Mouse (Mus musculus) embryonic facial prominence, embryonic 12.5 days (tissue): Measurements from ENCODE around the gene Ccdc85b. TPM values are rescaled to one million over a fixed set of nuclear protein-coding genes. Genes with fewer than 3 reads are reported as not detected.
A peak's percentile ranks its signal among the peaks of the same experiment; 100 is the strongest.

Experiments
- ATAC-seq: fragments of 200-750 bp; cut with Nextera tagmentation; 2 replicates; pipeline ENCODE4 v1.8.0; 2017; ENCODE audit not compliant: insufficient number of reproducible peaks, insufficient read depth, low FRiP score, low TSS enrichment
- H3K27ac ChIP-seq: fragments of 300-500 bp; sonication (generic); 2 replicates; pipeline ENCODE4 v1.5.1; 2016; ENCODE audit warnings: mild to moderate bottlenecking
- H3K27me3 ChIP-seq: fragments of 300-500 bp; sonication (generic); 2 replicates; pipeline ENCODE4 v1.6.1; 2016; ENCODE audit warnings: mild to moderate bottlenecking, moderate library complexity
- H3K36me3 ChIP-seq: fragments of 300-500 bp; sonication (generic); 2 replicates; pipeline ENCODE4 v1.6.1; 2016; ENCODE audit warnings: mild to moderate bottlenecking
- H3K4me1 ChIP-seq: fragments of 300-500 bp; sonication (generic); 2 replicates; pipeline ENCODE4 v1.6.1; 2016
- H3K4me2 ChIP-seq: fragments of 300-500 bp; sonication (generic); replicated peaks from 2 replicates; pipeline ENCODE4 v1.6.1; 2016; ENCODE audit warnings: mild to moderate bottlenecking, moderate library complexity
- H3K4me3 ChIP-seq: fragments of 300-500 bp; sonication (generic); 2 replicates; pipeline ENCODE4 v1.5.1; 2016; ENCODE audit warnings: mild to moderate bottlenecking
- H3K9ac ChIP-seq: fragments of 300-500 bp; sonication (generic); 2 replicates; pipeline ENCODE4 v1.6.1; 2016; ENCODE audit warnings: mild to moderate bottlenecking, moderate library complexity
- H3K9me3 ChIP-seq: fragments of 300-500 bp; sonication (generic); 2 replicates; pipeline ENCODE4 v1.6.1; 2016; ENCODE audit warnings: mild to moderate bottlenecking, moderate library complexity
- WGBS: fragments of 180-500 bp; shearing (Covaris S2); methylation state at CpG from one replicate; pipeline ENCODE4 v1.1.7; 2016; 5-methylcytosine and 5-hydroxymethylcytosine counted together
- polyA plus RNA-seq: library from polyadenylated mRNA; unstranded; fragments of >200 nt; fragmentation: Nextera tagmentation; extraction: Ambion mirVana; gene quantifications from 2 replicates; pipeline ENCODE4 v1.2.1, GENCODE M21; 2016

Ccdc85b gene
- polyA plus RNA-seq, 1 experiment from 2014 or later: 11.0 TPM

GRCm38 (mm10) chr19:5429219-5429618 lies 28.5 kb downstream of the Ccdc85b start:
- Histone ChIP-seq H3K4me3 (no peak overlapping the region), H3K9ac (no peak overlapping the region), H3K4me2 (no peak overlapping the region), H3K4me1 (peaks cover 33% of the 10 kb centered on the region), H3K9me3 (no peaks in the 10 kb centered on the region), H3K27ac (no peak overlapping the region), H3K36me3 (peaks cover 20% of the 10 kb centered on the region), H3K27me3 (no peaks in the 10 kb centered on the region)
- no peak for ATAC-seq
- 85% methylated on average over 4 of the region's 4 CpGs for WGBS

GRCm38 (mm10) chr19:5428083-5428482 lies 29.6 kb downstream of the Ccdc85b start:
- H3K36me3 ChIP-seq: peaks cover 21% of the 10 kb centered on the region
- H3K27me3 ChIP-seq: no peaks in the 10 kb centered on the region
- H3K9ac ChIP-seq: no peak overlapping the region
- 94% methylated on average over 2 of the region's 2 CpGs for WGBS
- no peak for ATAC-seq
- no peaks in the 10 kb centered on the region for H3K9me3 ChIP-seq
- no peak overlapping the region for H3K27ac ChIP-seq
- H3K4me2 ChIP-seq: no peak overlapping the region
- peaks cover 32% of the 10 kb centered on the region for H3K4me1 ChIP-seq
- H3K4me3 ChIP-seq: no peak overlapping the region

DNA sequence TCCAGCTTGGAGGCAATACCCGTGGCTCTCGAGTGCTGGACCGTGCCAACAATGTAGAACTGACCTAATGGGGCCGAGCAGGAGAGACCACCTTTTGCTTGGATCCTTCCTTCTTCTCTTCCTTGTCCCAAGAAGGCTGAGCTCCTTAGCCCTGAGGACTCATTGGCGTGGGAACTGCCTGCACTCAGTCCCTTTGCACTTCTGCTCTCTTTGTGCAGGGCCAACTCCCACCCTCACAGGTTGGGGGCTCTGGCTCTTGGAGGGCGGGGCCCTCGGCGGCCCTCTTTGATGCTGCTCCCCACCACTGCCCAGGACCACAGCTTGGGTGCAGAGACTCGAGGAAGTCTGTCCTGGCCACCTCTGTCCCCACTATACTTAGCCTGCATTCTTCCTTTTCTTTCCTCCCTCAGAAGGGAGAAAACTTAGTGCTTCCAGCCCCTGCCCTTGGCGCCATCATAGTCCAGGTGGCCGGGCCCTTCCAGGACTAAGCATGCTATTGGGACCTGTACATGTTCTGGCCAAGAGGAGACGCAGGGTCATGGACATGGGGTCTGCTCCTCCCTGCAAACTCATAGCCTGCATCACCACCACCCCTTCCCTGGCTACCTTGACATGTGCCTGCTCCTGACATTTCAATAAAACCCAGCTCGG lies 30.9 kb downstream of the Ccdc85b start:
- H3K4me1 ChIP-seq: peaks cover 28% of the 10 kb centered on the region
- H3K36me3 ChIP-seq: peaks cover 34% of the 10 kb centered on the region
- 0 out of 2 replicates have a peak overlapping the region, but pooled peaks have one; percentile 80 for H3K4me3 ChIP-seq
- H3K9me3 ChIP-seq: no peaks in the 10 kb centered on the region
- peak overlapping the region; percentile 88 for H3K4me2 ChIP-seq
- H3K27me3 ChIP-seq: no peaks in the 10 kb centered on the region
- ATAC-seq: no peak
- H3K27ac ChIP-seq: no peak overlapping the region
- 93% methylated on average over 13 of the region's 13 CpGs for WGBS
- H3K9ac ChIP-seq: peak overlapping the region; percentile 81; the same call in 1 of the 2 replicates

DNA sequence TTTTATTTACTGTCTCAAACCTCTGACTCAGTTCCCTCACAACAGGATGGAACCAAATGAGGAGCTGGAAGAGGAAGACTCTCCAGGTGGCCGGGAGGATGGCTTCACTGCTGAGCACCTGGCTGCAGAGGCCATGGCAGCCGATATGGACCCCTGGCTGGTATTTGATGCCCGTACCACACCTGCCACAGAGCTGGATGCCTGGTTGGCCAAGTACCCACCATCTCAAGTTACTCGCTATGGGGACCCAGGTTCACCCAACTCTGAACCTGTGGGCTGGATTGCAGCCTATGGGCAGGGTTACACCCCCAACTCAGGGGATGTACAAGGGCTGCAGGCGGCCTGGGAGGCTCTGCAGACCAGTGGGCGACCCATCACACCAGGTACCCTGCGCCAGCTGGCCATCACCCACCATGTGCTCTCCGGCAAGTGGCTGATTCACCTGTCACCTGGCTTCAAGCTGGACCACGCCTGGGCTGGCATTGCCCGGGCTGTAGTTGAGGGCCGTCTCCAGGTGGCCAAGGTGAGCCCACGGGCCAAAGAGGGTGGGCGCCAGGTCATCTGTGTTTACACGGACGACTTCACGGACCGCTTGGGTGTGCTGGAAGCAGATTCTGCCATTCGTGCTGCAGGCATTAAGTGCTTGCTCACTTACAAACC lies 31.7 kb downstream of the Ccdc85b start:
- no peaks in the 10 kb centered on the region for H3K27me3 ChIP-seq
- H3K9ac ChIP-seq: peak overlapping the region; percentile 81
- ATAC-seq: no peak
- 89% methylated on average over 18 of the region's 18 CpGs for WGBS
- H3K27ac ChIP-seq: peak overlapping the region; percentile 74
- peaks cover 41% of the 10 kb centered on the region for H3K36me3 ChIP-seq
- H3K4me2 ChIP-seq: peak overlapping the region; percentile 88
- peak overlapping the region; percentile 80 for H3K4me3 ChIP-seq
- H3K4me1 ChIP-seq: peaks cover 28% of the 10 kb centered on the region
- H3K9me3 ChIP-seq: no peaks in the 10 kb centered on the region

- no peaks in the 10 kb centered on the region for H3K27me3 ChIP-seq
- peak within 1 kb of the TSS; percentile 89 for H3K27ac ChIP-seq
- WGBS: under 1% methylated on average over 67 of the region's 87 CpGs
- peaks cover 51% of the 10 kb centered on the region for H3K36me3 ChIP-seq
- peak within 1 kb of the TSS; percentile 81 for H3K9ac ChIP-seq
- peak within 1 kb of the TSS; percentile 88 for H3K4me2 ChIP-seq
- H3K4me3 ChIP-seq: peak within 1 kb of the TSS; percentile 80
- ATAC-seq: peak; percentile 93
- peaks cover 28% of the 10 kb centered on the region for H3K4me1 ChIP-seq
- no peaks in the 10 kb centered on the region for H3K9me3 ChIP-seq
Measured at GRCm38 (mm10) chr19:5424782-5425741, 32.6 kb downstream of the Ccdc85b start, which contains the start of the genes Drap1 and AI837181. TSS of gene Drap1 (minus strand) at chr19:5424979. TSS of gene AI837181 (plus strand) at chr19:5425144.

GRCm38 (mm10) chr19:5424092-5424781 lies 33.5 kb downstream of the Ccdc85b start:
- H3K9me3 ChIP-seq: no peaks in the 10 kb centered on the region
- H3K36me3 ChIP-seq: peaks cover 56% of the 10 kb centered on the region
- ATAC-seq: peak; percentile 20; the same call in 1 of the 2 replicates
- H3K4me1 ChIP-seq: peaks cover 28% of the 10 kb centered on the region
- no peaks in the 10 kb centered on the region for H3K27me3 ChIP-seq
- H3K4me3 ChIP-seq: peak overlapping the region; percentile 80
- peak overlapping the region; percentile 88 for H3K4me2 ChIP-seq
- WGBS: 1% methylated on average over 36 of the region's 48 CpGs
- peak overlapping the region; percentile 89 for H3K27ac ChIP-seq
- peak overlapping the region; percentile 81 for H3K9ac ChIP-seq

GRCm38 (mm10) chr19:5423561-5423960 lies 34.1 kb downstream of the Ccdc85b start:
- H3K4me1 ChIP-seq: peaks cover 28% of the 10 kb centered on the region
- ATAC-seq: no peak
- peak overlapping the region; percentile 80 for H3K4me3 ChIP-seq
- 65% methylated on average over 12 of the region's 12 CpGs for WGBS
- peak overlapping the region; percentile 81 for H3K9ac ChIP-seq
- H3K27me3 ChIP-seq: no peaks in the 10 kb centered on the region
- H3K27ac ChIP-seq: peak overlapping the region; percentile 89; the same call in 1 of the 2 replicates
- peaks cover 59% of the 10 kb centered on the region for H3K36me3 ChIP-seq
- H3K9me3 ChIP-seq: no peaks in the 10 kb centered on the region
- H3K4me2 ChIP-seq: peak overlapping the region; percentile 88

DNA sequence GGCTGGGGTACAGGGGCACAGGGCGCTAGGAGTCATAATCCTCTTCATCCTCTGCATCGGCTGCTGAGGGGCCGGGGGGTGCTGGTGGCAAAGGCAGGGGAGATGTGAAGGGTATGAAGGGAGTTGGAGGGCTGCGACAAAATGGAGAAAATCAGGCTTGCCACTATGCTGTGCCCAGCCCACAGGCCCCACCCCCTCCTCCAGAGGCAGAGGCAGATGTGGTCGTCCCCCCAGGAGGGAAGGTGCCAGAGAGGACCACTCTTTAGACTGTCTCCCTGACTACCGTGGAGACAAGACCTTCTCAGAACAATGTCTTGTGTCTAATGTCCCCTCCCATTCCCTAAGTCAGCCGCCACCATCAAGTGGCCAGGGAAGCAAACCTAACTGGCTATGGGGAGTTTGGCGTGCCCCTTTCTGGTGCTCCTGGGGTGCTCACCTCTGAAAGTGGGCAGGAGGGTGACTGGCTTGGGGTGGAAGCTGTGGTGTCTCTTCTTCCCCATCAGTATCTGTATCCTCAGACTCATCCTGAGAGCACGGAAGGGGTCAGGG lies 34.7 kb downstream of the Ccdc85b start:
- Histone ChIP-seq H3K4me2 (peak overlapping the region; percentile 88), H3K4me3 (peak overlapping the region; percentile 80), H3K27me3 (no peaks in the 10 kb centered on the region), H3K4me1 (peaks cover 28% of the 10 kb centered on the region), H3K9me3 (no peaks in the 10 kb centered on the region), H3K9ac (peak overlapping the region; percentile 81; the same call in 1 of the 2 replicates), H3K36me3 (peaks cover 61% of the 10 kb centered on the region), H3K27ac (no peak overlapping the region)
- no peak for ATAC-seq
- 84% methylated on average over 9 of the region's 9 CpGs for WGBS

DNA sequence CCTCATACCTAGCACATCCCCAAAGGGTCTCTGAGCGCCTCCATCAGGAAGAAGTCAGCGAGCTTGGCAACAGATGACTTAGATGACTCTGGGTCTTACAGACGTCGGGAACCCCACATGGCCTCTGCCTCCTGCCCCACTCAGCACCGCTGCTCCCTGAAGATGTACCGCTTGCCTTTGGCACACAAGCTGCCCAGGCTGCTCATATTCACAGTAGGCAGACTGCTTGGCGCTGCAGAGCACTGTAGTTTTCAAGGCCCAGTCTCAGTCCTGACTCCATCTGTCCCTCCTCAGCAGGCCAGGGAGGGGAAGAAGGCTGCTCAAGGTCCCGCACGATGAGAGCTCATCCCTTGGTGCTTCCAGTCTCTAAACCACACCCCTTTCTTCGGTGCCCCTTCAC lies 35.4 kb downstream of the Ccdc85b start:
- ATAC-seq: no peak
- Histone ChIP-seq H3K27me3 (no peaks in the 10 kb centered on the region), H3K36me3 (peaks cover 56% of the 10 kb centered on the region), H3K4me2 (no peak overlapping the region), H3K4me1 (peaks cover 28% of the 10 kb centered on the region), H3K9me3 (no peaks in the 10 kb centered on the region), H3K4me3 (no peak overlapping the region), H3K9ac (no peak overlapping the region; the same call in 1 of the 2 replicates), H3K27ac (no peak overlapping the region)
- WGBS: 88% methylated on average over 10 of the region's 10 CpGs

- Histone ChIP-seq H3K4me1 (peaks cover 25% of the 10 kb centered on the region), H3K36me3 (peaks cover 51% of the 10 kb centered on the region), H3K9me3 (no peaks in the 10 kb centered on the region), H3K27me3 (no peaks in the 10 kb centered on the region), H3K27ac (no peak overlapping the region), H3K4me3 (no peak overlapping the region), H3K4me2 (no peak overlapping the region), H3K9ac (no peak overlapping the region)
- no peak for ATAC-seq
- WGBS: 82% methylated on average over 5 of the region's 5 CpGs
Measured at GRCm38 (mm10) chr19:5421784-5422183, 35.9 kb downstream of the Ccdc85b start.
